Mouse (Mus musculus) heart, postnatal 4 days (tissue): ENCODE data around the gene Mfap5. TPM values are rescaled to one million over a fixed set of nuclear protein-coding genes. Genes with fewer than 3 reads are reported as not detected.
"Not testable (repeated sequence)": the region's sequence is repeated elsewhere in the genome, so short reads cannot be mapped to it uniquely, and the experiment has no call there.

Experiments
- DNase-seq: peaks from one replicate; pipeline ENCODE4 v3.0.0; 2021
- total RNA-seq, 2 experiments: library from RNA; stranded (reverse); gene quantifications; 2 replicates each; pipeline ENCODE4 v1.2.3; 2021

Gene Mfap5
- total RNA-seq, 2 experiments from 2014 or later = 54.8 to 64.5 TPM

DNA sequence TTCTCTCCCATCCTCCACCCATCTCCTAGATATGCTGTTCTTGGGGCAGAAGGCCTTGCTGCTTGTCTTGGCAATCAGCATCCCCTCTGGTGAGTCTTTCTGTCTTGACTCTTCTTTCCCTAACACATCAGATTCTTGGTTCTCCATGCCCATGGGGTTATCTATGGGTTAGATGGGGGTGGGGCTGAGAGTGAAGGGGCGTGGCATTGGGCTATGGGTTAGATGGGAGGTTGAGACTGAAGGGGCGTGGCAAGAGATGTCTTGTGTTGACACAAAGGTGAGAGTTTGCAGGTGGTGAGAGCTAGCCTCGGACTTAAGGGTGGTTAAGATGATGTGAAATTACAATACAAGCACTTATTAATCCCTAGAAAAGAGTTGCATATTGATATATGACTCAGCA, 8.7 kb downstream of the Mfap5 start:
- no peak for DNase-seq

DNA sequence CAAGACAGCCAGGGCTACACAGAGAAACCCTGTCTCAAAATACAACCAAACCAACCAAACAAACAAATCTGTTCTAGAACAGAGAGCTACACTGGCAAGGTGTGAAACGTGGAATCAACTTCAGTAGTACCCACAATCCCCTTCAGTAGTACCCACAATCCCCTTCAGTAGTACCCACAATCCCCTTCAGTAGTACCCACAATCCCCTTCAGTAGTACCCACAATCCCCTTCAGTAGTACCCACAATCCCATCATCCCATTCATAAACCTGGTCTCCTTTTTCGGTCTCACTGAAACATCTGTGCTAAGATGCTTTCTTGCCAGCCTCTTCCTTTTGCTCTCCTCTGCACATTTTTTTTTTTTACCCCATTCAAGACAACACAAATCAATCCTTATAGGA, 10.1 kb downstream of the Mfap5 start:
- not testable (repeated sequence) for DNase-seq

DNA sequence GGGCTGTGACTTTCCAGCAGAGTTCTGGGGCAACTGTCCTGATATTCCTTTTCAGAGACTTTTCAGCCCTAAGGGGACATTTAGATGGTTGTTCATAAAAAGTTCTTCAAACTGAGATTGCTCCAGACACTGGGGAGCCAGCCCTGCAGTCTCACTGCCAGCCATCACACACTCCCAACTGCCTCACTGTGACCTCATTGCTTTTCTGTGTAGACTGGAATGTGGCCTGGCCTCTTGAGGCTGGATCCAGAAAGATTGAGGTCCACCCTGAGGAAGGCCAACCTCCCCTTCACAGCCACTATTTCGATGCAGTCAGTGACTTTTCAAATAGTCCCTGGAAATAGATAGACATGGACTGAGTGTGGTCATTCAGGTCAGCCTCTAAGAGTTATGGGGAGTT, 12.0 kb downstream of the Mfap5 start:
- DNase-seq = peak; percentile 34

DNA sequence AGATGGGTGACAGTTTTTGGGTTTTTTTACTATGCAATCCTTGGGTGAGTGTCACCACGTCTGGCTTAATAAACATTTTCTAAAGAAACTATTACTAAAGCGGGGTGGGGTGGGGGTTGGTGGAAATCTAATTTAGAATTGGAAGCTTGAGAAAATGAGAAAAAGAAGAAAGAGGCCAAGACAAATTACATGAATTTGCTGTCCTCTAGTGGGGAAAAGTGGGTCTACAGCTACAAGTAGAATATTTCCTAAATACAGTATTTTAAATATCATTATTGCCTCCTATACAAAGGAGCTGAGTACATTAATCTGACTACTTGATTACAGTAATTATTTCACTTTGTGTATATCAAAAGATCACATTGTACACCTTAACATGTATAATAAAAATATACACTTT, 13.7 kb downstream of the Mfap5 start:
- DNase-seq = peak; percentile 17

DNA sequence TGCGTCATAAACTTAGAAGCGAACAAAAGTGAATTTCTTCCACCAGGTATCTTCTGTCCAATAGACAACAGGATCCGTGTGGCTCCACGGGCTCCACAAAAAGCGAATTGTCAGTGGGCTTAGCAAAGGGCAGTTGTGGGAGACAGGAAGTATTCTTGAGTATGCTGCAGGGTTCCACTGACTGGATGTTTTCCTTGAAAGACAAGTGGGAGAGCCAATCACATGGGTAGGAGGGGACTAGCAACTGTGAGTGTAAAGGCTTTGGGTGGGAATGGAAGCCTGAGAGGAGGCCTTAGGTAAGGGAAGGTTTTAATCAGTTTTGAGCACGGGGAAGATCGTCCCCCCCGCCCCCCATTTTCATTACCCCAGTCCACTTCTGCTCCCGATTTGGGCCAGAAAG, 16.9 kb downstream of the Mfap5 start:
- DNase-seq = peak; percentile 38

DNA sequence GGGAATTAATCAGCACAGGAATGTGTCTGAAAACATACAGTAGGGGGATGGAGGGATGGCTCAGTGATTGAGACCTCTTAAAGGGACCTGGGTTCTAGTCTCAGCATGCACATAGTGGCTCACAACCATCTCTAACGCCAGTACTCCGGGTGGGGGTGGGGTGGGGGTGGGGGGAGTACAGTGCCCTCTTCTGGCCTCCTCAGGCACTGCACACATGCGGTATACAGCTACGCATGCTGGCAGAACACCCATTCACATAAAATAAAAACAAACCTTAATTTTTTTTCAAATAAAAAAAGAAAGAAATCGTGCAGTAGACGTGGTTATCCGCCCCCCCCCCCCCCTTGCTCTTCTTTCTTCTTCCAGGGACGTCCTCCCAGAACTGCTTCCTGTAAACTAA, 17.6 kb downstream of the Mfap5 start:
- DNase-seq = no peak

DNA sequence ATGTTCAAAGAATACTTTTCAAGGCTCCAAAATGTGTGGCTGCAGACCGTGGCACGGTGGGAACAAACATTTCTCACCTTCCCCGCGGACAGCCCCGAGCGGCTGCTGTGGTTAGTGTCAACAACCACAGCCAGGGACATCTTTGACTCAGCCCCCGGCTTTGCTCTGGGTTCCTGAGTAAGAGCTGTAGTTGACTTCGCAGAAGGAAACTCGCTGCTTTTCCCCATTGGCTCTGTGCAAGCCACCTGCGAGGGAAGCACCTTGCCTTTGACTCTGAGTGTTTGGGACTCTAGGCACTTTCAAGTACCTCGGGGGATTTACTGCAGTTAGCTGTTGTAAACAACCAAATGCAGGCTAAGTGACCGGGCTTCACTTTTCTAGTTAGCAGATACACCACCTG, 22.0 kb downstream of the Mfap5 start:
- no peak for DNase-seq

DNA sequence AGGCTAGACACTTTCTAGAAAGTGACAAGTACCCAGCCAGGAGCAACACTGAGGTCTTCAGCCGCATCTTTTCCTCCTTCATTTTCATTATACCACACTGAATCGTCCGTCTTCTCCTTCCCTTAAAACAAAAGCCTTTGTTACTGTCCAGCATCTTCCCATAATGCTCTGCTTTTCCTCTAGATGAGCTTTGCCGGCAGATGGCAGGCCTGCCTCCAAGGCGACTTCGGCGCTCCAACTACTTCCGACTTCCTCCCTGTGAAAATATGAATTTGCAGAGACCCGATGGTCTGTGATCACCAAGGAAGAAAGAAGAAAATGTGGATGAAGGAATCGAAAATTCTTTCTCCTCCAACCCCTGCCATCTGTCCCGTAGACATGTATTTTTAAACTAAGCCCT, 22.5 kb downstream of the Mfap5 start:
- DNase-seq = no peak

DNA sequence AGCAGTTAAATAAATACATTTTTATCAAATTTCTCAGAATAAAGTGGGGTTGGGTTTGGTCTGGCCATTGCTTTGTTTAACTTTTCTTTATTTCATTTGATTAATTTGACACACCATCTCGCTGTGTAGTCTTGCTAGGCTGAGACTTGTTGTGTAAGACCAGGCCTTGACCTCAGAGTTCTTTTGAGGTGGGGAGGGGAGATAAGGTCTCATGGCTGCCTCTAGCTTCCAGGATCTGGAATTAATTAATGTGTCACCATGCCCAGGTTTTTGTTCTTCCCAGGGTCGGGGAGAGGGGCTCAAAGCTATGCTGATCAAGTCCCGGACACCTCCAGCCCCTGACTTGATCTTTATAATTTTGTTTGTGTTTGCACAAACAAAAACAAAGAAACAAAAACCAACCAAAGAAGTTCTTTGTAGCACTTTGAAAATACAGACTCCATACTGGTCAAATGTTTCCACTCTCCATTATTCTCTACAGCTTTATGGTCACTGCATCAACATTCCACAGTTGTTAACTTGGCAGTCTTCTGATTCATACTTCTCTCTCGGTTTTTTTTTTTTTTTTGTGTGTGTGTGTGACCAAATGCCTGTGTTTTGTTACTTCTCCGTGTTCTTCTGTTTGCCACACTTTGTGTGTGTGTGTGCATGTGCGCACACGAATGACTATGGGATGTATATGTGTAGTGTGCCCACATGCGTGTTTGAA, 26.0 kb downstream of the Mfap5 start:
- no peak for DNase-seq

DNA sequence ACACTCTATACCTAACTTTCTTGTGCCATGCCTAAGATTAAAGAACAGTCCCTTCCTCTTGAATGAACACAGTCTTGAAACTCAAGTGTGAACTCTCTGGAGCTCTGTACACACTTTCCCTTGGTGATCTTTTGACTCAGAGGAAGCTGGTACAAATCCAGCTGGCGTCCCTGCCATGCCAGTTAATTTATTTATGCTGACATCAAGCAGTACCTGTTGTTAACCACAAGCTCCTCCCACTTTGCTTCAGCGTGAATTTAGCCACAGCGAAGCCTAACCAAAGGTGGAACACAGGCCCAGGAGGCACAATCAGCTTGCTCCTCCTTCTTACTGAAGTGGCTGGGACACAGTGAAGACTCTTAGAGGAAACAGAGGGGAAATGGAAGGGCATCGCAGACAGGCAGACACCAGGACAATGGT, 27.2 kb downstream of the Mfap5 start:
- no peak for DNase-seq

DNA sequence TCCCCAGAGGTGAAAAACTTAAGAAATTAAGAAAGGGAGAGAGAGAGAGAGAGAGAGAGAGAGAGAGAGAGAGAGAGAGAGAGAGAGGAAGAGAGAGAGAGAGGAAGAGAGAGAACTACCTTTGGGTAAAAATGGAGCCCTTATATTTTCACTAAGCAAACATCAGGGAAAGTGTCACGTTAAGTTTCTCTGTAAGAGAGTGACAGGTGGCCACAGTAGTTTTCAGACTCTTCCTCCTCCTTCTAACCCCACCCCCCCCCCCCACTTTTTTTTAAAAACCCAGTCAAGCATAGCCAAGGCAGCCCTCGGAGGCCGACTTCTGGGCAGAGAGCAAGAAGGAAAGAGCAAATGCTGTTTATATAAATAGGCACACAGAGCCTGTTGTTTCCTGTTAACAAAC, 28.4 kb downstream of the Mfap5 start:
- no peak for DNase-seq

DNA sequence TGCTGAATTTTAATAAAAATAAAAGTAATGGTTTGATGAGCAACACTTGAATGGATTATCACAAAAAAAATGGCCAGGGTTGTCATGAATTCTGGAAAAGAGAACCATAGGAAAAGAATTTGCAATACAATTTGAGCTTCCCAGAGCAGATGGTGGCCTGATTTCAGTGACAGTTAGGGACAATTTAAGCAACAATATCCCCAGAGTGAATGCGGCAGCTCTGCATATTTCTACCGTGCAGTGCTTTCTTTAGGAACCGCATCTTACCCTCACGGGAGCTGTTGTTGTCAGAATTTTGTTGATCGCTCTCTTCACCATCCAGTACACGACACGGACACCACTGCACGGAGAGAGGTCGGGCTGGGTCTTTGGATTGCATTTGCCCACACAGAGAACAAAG, 33.9 kb downstream of the Mfap5 start:
- no peak for DNase-seq

DNA sequence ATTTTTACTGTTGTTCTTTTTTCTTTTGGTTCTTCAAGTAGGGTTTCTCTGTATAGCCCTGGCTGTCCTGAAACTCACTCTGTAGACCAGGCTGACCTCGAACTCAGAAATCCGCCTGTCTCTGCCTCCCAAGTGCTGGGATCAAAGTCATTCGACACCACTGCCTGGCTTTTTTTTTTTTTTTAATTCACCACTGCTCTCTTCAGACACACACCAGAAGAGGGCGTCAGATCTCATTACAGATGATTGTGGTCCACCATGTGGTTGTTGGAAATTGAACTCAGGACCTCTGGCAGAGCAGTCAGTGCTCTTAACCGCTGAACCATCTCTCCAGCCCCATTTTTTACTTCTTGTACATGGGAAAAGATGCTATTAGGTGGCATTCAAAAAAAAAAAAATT, 36.8 kb downstream of the Mfap5 start:
- not testable (repeated sequence) for DNase-seq

DNA sequence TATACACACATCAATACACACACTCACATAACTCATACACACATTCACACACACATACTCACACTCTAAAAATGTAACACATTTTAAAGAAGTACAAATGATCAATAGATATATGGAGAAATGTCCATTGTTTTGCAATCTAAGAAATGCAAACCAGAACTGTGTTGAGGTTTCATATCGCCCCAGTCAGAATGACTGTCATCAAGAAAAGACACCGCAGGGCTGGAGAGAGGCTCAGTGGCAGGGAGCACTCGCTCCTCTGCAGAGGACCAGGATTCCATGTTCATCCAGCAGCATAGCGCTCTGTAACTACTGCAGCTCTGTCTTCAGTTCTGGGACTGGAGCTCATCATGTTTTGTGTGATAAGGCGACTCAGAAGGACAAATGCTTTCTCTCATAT, 37.9 kb downstream of the Mfap5 start:
- DNase-seq = no peak

DNA sequence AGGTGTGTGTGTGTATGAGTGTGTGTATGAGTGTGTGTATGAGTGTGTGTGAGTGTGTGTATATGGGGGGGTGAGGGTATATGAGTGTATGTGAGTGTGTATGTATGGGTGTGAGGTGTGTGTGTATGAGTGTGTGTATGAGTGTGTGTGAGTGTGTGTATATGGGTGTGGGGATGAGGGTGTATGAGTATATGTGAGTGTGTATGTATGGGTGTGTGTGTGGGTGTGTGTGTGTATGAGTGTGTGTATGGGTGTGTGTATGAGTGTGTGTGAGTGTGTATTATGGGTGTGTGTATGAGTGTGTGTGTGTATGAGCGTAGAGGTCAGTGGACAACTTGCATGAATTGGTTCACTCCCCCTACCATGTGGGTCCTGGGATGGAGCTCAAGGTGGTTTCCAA, 39.0 kb downstream of the Mfap5 start:
- DNase-seq = no peak

DNA sequence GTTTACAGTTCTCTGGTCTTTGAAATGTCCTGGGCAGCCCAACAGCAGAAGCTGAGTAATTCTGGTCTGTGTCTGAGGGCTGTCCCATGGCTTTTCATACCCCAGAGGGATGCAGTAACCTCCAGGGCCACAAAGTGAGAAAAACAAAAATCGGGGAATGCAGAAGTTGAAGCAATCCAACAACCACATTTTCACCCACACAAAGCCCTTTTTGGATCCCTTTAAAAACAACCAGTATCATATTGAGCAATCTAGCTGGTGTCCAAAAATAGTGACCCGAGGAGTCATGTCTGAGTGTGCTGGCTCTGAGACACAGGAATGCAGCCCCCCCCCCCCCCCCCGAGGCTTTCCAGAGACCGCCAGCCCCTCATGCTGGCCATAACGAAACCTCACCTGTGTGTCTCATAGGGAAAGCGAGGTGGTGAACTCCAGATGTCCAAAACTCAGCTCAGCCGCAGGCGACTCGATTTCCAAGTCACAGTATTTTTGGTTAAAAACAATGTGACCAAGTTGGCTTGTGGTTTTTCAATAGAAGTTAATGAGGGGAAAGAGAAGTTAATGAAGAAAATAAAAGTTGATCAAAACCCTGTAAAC, 39.7 kb downstream of the Mfap5 start:
- no peak for DNase-seq

DNA sequence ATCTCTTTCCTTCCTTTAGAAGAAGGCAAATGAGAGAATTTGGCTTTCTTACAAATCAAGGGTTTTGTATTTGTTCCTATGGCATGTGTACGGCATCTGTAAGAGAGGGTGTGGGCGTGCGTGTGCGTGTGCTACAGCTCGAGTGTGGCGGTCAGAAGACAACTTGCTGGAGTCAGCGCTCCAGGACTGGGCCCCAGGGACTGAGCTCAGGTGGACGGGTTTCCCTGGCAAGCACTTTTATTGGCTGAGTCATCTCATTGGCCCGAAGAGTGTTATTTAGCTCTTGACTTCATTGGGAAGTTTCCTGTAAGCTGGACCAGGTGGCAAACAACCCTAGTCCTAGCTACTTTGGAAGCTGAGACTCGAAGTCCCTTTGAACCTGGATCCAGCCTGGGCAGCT, 40.3 kb downstream of the Mfap5 start:
- DNase-seq = no peak

DNA sequence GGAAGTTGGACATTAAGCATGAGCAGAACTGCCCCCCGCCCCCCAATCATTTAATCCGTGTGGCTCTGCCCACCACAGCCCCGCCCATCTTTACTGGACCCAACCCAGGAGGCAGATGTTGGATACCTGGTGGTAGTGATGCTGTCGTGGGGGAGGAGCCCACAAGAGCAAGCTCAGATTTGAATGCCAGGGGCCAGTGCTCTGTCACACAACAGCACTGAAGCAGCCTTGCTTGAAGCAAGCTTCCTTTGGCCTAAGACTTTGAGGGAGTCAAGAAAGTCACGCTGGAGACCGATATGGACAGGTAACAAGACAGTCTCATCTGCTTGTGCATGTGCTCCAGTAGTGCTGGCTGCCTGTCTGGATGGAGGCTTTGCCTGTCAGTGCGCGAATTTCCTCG, 48.0 kb downstream of the Mfap5 start, which contains the start of gene Aicda:
TSS of gene Aicda (plus strand) at position 196 of the 400 bp plus-strand sequence.
- no peak for DNase-seq

DNA sequence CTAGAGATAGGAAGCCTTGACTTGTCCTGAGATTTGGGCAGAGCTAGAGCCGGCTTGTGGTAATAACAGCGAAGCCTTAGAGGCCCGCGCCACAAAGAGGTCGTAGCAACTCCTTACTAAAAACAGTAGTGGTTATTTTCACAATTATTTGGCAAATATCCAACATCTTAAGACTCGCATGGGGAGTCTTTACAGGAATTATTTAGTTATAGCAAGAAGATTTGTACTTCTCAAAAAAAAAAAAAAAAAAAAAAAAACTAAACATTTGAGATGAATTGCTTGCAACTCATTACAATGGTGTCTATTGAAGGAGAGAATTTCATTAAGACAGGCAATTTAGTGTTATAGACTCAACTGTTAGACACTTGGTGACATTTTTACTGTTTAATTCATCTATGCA, 48.5 kb downstream of the Mfap5 start:
- DNase-seq = no peak

DNA sequence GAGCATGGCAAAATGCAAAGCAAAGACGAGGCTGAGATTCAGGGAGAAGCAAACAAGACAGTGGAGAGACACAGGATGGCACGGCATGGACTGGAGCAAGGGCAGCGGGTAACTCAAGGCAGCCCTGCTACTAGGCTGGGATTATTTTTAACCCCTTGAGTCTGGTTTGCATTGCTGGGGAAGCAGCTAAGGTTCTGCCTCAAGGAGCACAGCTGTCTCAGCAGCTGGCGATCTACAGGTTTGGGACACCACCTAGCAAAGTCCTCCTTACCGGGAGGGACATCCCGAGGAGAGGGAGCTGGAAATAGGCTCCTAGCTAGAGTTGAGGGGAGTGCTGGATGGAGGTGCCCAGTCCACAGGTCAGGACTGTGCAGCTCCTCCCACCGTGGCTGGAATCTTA, 49.6 kb downstream of the Mfap5 start:
- DNase-seq = no peak

DNA sequence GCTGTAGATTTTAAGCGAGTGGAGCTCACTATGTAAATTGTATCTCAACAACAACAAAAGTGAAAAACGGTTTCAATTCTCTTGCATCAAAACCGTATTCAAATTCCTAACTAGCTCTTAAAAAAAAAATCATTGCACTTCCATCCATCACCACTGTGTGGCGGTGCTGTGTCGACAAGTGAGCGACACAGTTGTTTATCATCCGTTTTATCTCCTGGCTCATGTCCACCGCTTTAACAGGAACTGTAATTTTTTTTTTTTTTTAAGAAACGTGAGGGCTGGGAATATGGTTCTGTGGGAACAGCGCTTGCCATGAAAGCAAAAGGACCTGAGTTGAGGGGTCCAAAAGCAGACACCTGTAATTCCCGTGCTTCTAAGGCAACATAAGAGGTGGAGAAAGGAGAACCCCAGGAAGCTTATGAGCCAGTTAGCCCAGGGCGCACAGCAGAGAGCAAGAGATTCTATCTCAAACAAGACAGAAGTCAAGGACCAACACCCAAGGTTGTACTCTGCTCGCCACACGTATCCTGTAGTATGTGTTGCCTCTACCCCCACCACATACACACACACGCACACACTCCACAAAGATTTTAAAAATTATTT, 51.4 kb downstream of the Mfap5 start:
- DNase-seq = peak; percentile 69

DNA sequence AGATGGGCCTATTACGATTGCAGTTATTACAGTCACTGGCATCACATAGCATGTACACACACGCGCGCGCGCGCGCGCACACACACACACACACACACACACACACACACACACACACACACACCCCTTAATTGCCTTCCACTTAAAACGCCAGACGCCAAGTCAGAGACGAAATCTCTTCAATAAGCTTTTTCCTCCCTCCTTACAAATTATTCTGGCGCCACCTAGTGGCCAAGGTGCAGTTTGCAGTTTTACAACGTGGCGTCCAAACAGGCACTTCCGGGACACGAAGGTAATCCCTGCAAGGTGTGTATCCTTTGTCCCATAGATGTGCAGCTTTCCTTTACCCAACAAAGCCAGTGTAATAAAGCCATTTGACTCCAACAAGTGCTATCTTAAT, 54.8 kb downstream of the Mfap5 start:
- peak; percentile 81 for DNase-seq

DNA sequence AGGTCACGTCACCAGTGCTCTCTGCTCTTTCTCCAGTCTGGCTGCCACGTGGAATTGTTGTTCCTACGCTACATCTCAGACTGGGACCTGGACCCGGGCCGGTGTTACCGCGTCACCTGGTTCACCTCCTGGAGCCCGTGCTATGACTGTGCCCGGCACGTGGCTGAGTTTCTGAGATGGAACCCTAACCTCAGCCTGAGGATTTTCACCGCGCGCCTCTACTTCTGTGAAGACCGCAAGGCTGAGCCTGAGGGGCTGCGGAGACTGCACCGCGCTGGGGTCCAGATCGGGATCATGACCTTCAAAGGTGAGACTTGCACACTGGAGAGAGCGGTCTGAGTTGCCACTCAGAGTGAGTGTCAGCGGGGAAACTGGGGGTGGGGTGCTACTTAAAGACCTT, 55.4 kb downstream of the Mfap5 start:
- no peak for DNase-seq

DNA sequence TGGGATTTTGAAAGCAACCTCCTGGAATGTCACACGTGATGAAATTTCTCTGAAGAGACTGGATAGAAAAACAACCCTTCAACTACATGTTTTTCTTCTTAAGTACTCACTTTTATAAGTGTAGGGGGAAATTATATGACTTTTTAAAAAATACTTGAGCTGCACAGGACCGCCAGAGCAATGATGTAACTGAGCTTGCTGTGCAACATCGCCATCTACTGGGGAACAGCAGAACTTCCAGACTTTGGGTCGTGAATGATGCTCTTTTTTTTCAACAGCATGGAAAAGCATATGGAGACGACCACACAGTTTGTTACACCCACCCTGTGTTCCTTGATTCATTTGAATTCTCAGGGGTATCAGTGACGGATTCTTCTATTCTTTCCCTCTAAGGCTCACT, 56.8 kb downstream of the Mfap5 start:
- peak; percentile 76 for DNase-seq
